Mouse (Mus musculus): ENCODE measurements around the gene Gpx3. TPM values are rescaled to one million over a fixed set of nuclear protein-coding genes. Genes with fewer than 3 reads are reported as not detected.
A peak's percentile ranks its signal among the peaks of the same experiment; 100 is the strongest.

Gpx3 gene
- total and polyA plus RNA-seq, 2 experiments from 2014 or later: 16.0 to 44.0 TPM

- ATAC-seq (no peak), DNase-seq (no peak)
- Histone ChIP-seq H3K9me3 (ENCODE audit: low read length) (no peaks in the 10 kb centered on the region), H3K36me3 (ENCODE audit: insufficient read depth) (peaks cover 25% of the 10 kb centered on the region), H3K9ac (no peak overlapping the region), H3K4me2 (ENCODE audit: low read depth) (no peak overlapping the region), H3K27ac (ENCODE audit: low read depth, low read length) (no peak overlapping the region), H3K4me1 (ENCODE audit: insufficient read depth) (no peaks in the 10 kb centered on the region), H3K27me3 (ENCODE audit: insufficient read depth, low read length) (no peaks in the 10 kb centered on the region), H3K4me3 (ENCODE audit: low read depth, low read length) (no peak overlapping the region)
- WGBS: 86% methylated on average over 8 of the region's 8 CpGs
- TF ChIP-seq CTCF (IDR thresholded peaks at IDR 0.05; ENCODE audit: low read depth): no peak
Measured at GRCm38 (mm10) chr11:54929744-54930143, 27.5 kb downstream of the Gpx3 start.

- no peak overlapping the region for H3K27ac ChIP-seq (ENCODE audit: low read depth, low read length)
- H3K4me2 ChIP-seq (ENCODE audit: low read depth): no peak overlapping the region
- H3K9me3 ChIP-seq (ENCODE audit: low read length): no peaks in the 10 kb centered on the region
- WGBS: 67% methylated on average over 7 of the region's 7 CpGs
- no peaks in the 10 kb centered on the region for H3K27me3 ChIP-seq (ENCODE audit: insufficient read depth, low read length)
- H3K4me1 ChIP-seq (ENCODE audit: insufficient read depth): no peaks in the 10 kb centered on the region
- H3K9ac ChIP-seq: no peak overlapping the region
- peaks cover 25% of the 10 kb centered on the region for H3K36me3 ChIP-seq (ENCODE audit: insufficient read depth)
- DNase-seq: peak; percentile 67
- H3K4me3 ChIP-seq (ENCODE audit: low read depth, low read length): no peak overlapping the region
- TF ChIP-seq CTCF (IDR thresholded peaks at IDR 0.05; ENCODE audit: low read depth): peak; percentile 79
- ATAC-seq: peak; percentile 32; the same call in 1 of the 2 replicates
Measured at GRCm38 (mm10) chr11:54930318-54930979, 28.2 kb downstream of the Gpx3 start.

DNA sequence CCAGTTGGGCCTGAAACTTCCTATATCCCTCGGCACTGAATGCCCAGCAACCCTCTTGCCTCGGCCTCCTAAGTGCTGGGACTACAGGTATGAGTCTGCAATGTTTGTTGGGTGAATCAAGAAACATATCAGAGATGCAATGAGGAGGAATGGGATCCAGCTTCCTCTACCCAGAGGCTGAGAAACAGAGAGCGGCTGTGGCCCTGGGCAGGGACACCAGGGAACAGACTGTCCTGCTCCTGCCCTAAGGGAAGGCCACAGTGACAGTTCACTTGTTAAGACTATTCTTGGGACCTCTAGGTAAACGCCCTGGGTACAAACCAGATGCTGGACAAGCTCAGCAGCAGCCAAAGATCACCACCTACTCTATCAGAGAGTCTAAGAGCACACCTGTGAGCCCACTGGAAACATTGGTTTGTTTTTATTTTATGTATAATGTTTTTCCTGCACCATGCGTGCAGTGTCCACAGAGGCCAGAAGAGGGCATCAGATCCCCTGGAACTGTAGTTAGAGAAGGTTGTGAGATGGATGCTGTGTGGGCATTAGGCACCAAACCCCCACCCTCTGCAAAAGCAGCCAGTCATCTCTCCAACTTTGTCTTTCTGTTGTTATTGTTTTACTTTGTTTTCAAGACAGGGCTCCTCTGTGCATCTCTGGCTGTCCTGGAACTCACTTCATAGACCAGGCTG is 29.3 kb downstream of the Gpx3 start:
- TF ChIP-seq CTCF (IDR thresholded peaks at IDR 0.05; ENCODE audit: low read depth): peak; percentile 70
- ATAC-seq (no peak; the same call in 1 of the 2 replicates), DNase-seq (peak; percentile 45)
- Histone ChIP-seq H3K4me2 (ENCODE audit: low read depth) (no peak overlapping the region), H3K36me3 (ENCODE audit: insufficient read depth) (peaks cover 16% of the 10 kb centered on the region; the same call in 1 of the 2 replicates), H3K27ac (ENCODE audit: low read depth, low read length) (no peak overlapping the region), H3K4me3 (ENCODE audit: low read depth, low read length) (no peak overlapping the region), H3K9ac (no peak overlapping the region), H3K27me3 (ENCODE audit: insufficient read depth, low read length) (no peaks in the 10 kb centered on the region), H3K4me1 (ENCODE audit: insufficient read depth) (no peaks in the 10 kb centered on the region), H3K9me3 (ENCODE audit: low read length) (no peaks in the 10 kb centered on the region)
- WGBS: 62% methylated on average over 5 of the region's 5 CpGs

DNA sequence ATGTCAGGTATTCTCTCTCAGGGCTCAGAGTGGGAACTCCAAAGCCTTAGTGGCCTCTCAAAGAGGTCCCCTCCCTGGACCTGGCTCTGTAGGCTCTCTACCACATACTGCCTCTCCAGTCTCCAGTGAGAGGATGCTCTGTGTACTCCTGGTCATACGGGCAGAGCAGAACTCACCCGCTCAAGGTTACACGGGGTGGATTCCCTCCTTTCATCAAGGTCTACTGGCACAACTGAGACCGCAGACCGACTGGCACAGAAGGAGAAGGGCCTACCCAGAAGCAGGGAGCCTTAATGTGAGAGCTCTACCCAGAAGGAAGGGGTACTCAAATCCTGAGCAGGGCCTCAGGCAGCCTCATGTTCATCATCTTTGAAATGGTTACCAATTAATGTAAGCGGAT is 30.3 kb downstream of the Gpx3 start:
- peaks cover 20% of the 10 kb centered on the region; the same call in 1 of the 2 replicates for H3K36me3 ChIP-seq (ENCODE audit: insufficient read depth)
- WGBS: 90% methylated on average over 6 of the region's 6 CpGs
- H3K4me2 ChIP-seq (ENCODE audit: low read depth): no peak overlapping the region
- no peaks in the 10 kb centered on the region for H3K4me1 ChIP-seq (ENCODE audit: insufficient read depth)
- H3K4me3 ChIP-seq (ENCODE audit: low read depth, low read length): no peak overlapping the region
- no peak for TF ChIP-seq CTCF (IDR thresholded peaks at IDR 0.05; ENCODE audit: low read depth)
- no peak overlapping the region for H3K9ac ChIP-seq
- ATAC-seq (no peak), DNase-seq (no peak)
- H3K9me3 ChIP-seq (ENCODE audit: low read length): no peaks in the 10 kb centered on the region
- no peaks in the 10 kb centered on the region for H3K27me3 ChIP-seq (ENCODE audit: insufficient read depth, low read length)
- no peak overlapping the region for H3K27ac ChIP-seq (ENCODE audit: low read depth, low read length)

- Histone ChIP-seq H3K9ac (no peak overlapping the region), H3K36me3 (ENCODE audit: insufficient read depth) (peaks cover 14% of the 10 kb centered on the region; the same call in 1 of the 2 replicates), H3K27ac (ENCODE audit: low read depth, low read length) (no peak overlapping the region), H3K4me3 (ENCODE audit: low read depth, low read length) (no peak overlapping the region), H3K27me3 (ENCODE audit: insufficient read depth, low read length) (no peaks in the 10 kb centered on the region), H3K4me1 (ENCODE audit: insufficient read depth) (no peaks in the 10 kb centered on the region), H3K4me2 (ENCODE audit: low read depth) (no peak overlapping the region), H3K9me3 (ENCODE audit: low read length) (no peaks in the 10 kb centered on the region)
- no peak for TF ChIP-seq CTCF (IDR thresholded peaks at IDR 0.05; ENCODE audit: low read depth)
- DNase-seq (no peak), ATAC-seq (no peak)
- WGBS: 94% methylated on average over 7 of the region's 7 CpGs
Measured at GRCm38 (mm10) chr11:54934198-54934597, 31.9 kb downstream of the Gpx3 start.

- DNase-seq (no peak), ATAC-seq (no peak)
- WGBS: 38% methylated on average over 12 of the region's 12 CpGs
- Histone ChIP-seq H3K4me3 (ENCODE audit: low read depth, low read length) (no peak overlapping the region), H3K36me3 (ENCODE audit: insufficient read depth) (peaks cover 9% of the 10 kb centered on the region; the same call in 1 of the 2 replicates), H3K27ac (ENCODE audit: low read depth, low read length) (no peak overlapping the region), H3K27me3 (ENCODE audit: insufficient read depth, low read length) (no peaks in the 10 kb centered on the region), H3K4me1 (ENCODE audit: insufficient read depth) (no peaks in the 10 kb centered on the region), H3K9ac (no peak overlapping the region), H3K4me2 (ENCODE audit: low read depth) (no peak overlapping the region), H3K9me3 (ENCODE audit: low read length) (no peaks in the 10 kb centered on the region)
- TF ChIP-seq CTCF (IDR thresholded peaks at IDR 0.05; ENCODE audit: low read depth): no peak
Measured at GRCm38 (mm10) chr11:54936035-54936770, 34.0 kb downstream of the Gpx3 start.

DNA sequence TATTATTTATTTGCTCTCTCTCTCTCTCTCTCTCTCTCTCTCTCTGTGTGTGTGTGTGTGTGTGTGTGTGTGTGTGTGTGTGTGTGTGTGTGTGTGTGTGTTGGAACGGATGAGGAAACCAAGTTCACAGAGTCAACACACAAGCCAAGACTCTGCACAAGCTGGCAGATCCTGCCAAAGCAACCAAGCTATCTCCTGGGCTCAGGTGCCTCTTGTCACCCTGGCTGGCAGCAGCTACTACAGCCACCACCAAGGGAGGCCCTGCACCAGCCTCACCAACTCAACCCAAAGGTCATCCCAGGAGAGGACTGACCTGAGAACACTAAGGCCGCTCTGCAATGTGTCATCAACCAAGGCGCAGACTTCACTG is 34.5 kb downstream of the Gpx3 start:
- no peak overlapping the region for H3K4me2 ChIP-seq (ENCODE audit: low read depth)
- ATAC-seq (no peak), DNase-seq (no peak)
- H3K27me3 ChIP-seq (ENCODE audit: insufficient read depth, low read length): no peaks in the 10 kb centered on the region
- H3K9me3 ChIP-seq (ENCODE audit: low read length): no peaks in the 10 kb centered on the region
- no peak overlapping the region for H3K27ac ChIP-seq (ENCODE audit: low read depth, low read length)
- no peak overlapping the region for H3K4me3 ChIP-seq (ENCODE audit: low read depth, low read length)
- WGBS: 97% methylated on average over 3 of the region's 3 CpGs
- TF ChIP-seq CTCF (IDR thresholded peaks at IDR 0.05; ENCODE audit: low read depth): no peak
- H3K36me3 ChIP-seq (ENCODE audit: insufficient read depth): peaks cover 9% of the 10 kb centered on the region; the same call in 1 of the 2 replicates
- no peak overlapping the region for H3K9ac ChIP-seq
- no peaks in the 10 kb centered on the region for H3K4me1 ChIP-seq (ENCODE audit: insufficient read depth)
